Mouse (Mus musculus) liver, embryonic 14.5 days (tissue): ENCODE results near the gene 2210011C24Rik.

Experiments used
- CTCF ChIP-seq: IDR thresholded peaks from 2 replicates; pipeline ENCODE4 v1.5.1; 2016; ENCODE audit warnings: antibody characterized with exemption, low read depth, control low read depth
- EP300 ChIP-seq: IDR thresholded peaks from 2 replicates; pipeline ENCODE4 v1.6.1; 2016; ENCODE audit warnings: antibody characterized with exemption, low read depth

DNA sequence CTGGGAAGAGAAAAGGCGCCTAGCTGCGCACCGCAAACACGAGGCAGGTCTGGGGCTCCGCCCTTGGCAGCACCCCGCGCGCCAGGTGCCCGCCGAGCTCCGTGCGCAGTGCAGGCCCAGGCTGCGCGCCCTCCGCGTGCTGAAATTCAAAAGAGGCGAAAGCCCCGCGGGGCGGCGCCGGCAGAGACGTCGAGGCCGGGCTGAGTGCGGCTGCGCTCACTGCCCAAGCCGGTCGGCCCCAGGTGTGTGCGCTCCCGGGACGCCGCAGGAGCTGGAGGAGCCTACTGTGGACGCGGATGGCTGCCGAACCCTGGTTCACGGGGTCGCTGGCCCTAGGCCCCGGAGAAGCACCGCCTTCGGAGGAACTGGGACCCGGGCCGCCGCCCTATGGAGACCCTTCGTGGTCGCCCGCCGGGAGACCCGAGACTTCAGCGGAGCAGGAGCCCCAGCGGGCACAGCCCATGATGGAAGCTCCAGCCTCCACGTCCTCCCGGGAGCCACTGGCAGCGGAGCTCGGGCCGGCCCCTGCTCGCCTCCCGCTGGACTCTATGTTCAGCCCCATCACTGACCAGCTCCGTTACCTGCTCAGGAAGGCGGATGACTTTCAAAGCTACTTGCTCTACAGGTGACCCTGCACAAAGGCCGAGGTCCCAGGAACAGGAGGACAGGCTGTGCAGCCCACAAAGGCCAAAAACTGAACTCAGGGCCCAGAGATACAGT, 10.5 kb downstream of the 2210011C24Rik start, which contains the start of gene 1700067K01Rik:
- TF ChIP-seq CTCF = no peak
- TF ChIP-seq EP300 = no peak
